Mouse (Mus musculus): Measurements from ENCODE around the gene Rasgrp2.

The Rasgrp2 gene

GRCm38 (mm10) chr19:6382323-6382924 is 16.7 kb upstream of the Rasgrp2 start:
- DNase-seq (ENCODE audit: low read depth, low spot score), result no peak

GRCm38 (mm10) chr19:6383470-6383869 is 15.7 kb upstream of the Rasgrp2 start:
- DNase-seq (ENCODE audit: low read depth, low spot score), result no peak

GRCm38 (mm10) chr19:6384128-6384527 is 15.0 kb upstream of the Rasgrp2 start, which contains the start of gene Pygm:
Pygm (plus strand) TSS chr19:6384399.
- peak; percentile 58 for DNase-seq (ENCODE audit: low read depth, low spot score)

GRCm38 (mm10) chr19:6384954-6385353 is 14.2 kb upstream of the Rasgrp2 start:
- DNase-seq (ENCODE audit: low read depth, low spot score), result no peak

- DNase-seq (ENCODE audit: low read depth, low spot score), result no peak
Measured at GRCm38 (mm10) chr19:6385419-6385818, 13.7 kb upstream of the Rasgrp2 start.

GRCm38 (mm10) chr19:6385821-6386220 is 13.3 kb upstream of the Rasgrp2 start:
- no peak for DNase-seq (ENCODE audit: low read depth, low spot score)

GRCm38 (mm10) chr19:6386234-6386633 is 12.9 kb upstream of the Rasgrp2 start:
- DNase-seq (ENCODE audit: low read depth, low spot score), result no peak

- no peak for DNase-seq (ENCODE audit: low read depth, low spot score)
Measured at GRCm38 (mm10) chr19:6388006-6388405, 11.1 kb upstream of the Rasgrp2 start.

- no peak for DNase-seq (ENCODE audit: low read depth, low spot score)
Measured at GRCm38 (mm10) chr19:6389803-6390202, 9.3 kb upstream of the Rasgrp2 start.

GRCm38 (mm10) chr19:6390251-6390650 is 8.9 kb upstream of the Rasgrp2 start:
- DNase-seq (ENCODE audit: low read depth, low spot score), result no peak

- no peak for DNase-seq (ENCODE audit: low read depth, low spot score)
Measured at GRCm38 (mm10) chr19:6392743-6393393, 6.3 kb upstream of the Rasgrp2 start.

- no peak for DNase-seq (ENCODE audit: low read depth, low spot score)
Measured at GRCm38 (mm10) chr19:6393637-6394036, 5.5 kb upstream of the Rasgrp2 start.

GRCm38 (mm10) chr19:6396237-6396636 is 2.9 kb upstream of the Rasgrp2 start:
- DNase-seq (ENCODE audit: low read depth, low spot score), result no peak

- DNase-seq (ENCODE audit: low read depth, low spot score), result no peak
Measured at GRCm38 (mm10) chr19:6397582-6398249, 1.4 kb upstream of the Rasgrp2 start.

- DNase-seq (ENCODE audit: low read depth, low spot score), result no peak
Measured at GRCm38 (mm10) chr19:6398447-6399284, 474 bp upstream of the Rasgrp2 start.

GRCm38 (mm10) chr19:6400096-6401086 is 1.3 kb downstream of the Rasgrp2 start:
- no peak for DNase-seq (ENCODE audit: low read depth, low spot score)

- no peak for DNase-seq (ENCODE audit: low read depth, low spot score)
Measured at GRCm38 (mm10) chr19:6401131-6401815, 2.1 kb downstream of the Rasgrp2 start.

- no peak for DNase-seq (ENCODE audit: low read depth, low spot score)
Measured at GRCm38 (mm10) chr19:6401951-6402350, 2.8 kb downstream of the Rasgrp2 start.

- DNase-seq (ENCODE audit: low read depth, low spot score), result no peak
Measured at GRCm38 (mm10) chr19:6403869-6404268, 4.7 kb downstream of the Rasgrp2 start.

GRCm38 (mm10) chr19:6405433-6405832 is 6.3 kb downstream of the Rasgrp2 start:
- DNase-seq (ENCODE audit: low read depth, low spot score), result no peak
